Mouse (Mus musculus) cerebellum, adult 2 months (tissue): ENCODE results near the gene Yrdc. TPM values are rescaled to one million over a fixed set of nuclear protein-coding genes. Genes with fewer than 3 reads are reported as not detected.

ENCODE experiments used
- DNase-seq, 2 experiments: peaks; one replicate each; pipeline ENCODE4 v3.0.0; 2021
- H3K27ac ChIP-seq: fragments of 200-500 bp; 2 replicates; pipeline ENCODE4 v1.5.1; 2012; ENCODE audit warnings: low read length, control low read depth, inconsistent platforms; ENCODE audit not compliant: insufficient read depth
- H3K27me3 ChIP-seq: fragments of 200-500 bp; 2 replicates; pipeline ENCODE4 v1.6.1; 2012; ENCODE audit warnings: inconsistent platforms, mild to moderate bottlenecking, low read length, moderate library complexity; ENCODE audit not compliant: control insufficient read depth, insufficient read depth
- H3K4me1 ChIP-seq: fragments of 200-500 bp; 2 replicates; pipeline ENCODE4 v1.6.1; 2011; ENCODE audit warnings: low read length; ENCODE audit not compliant: control insufficient read depth, insufficient read depth
- H3K4me3 ChIP-seq: fragments of 200-500 bp; replicated peaks from 2 replicates; pipeline ENCODE3; 2011; ENCODE audit warnings: mild to moderate bottlenecking, low read depth, low read length, control low read depth; ENCODE audit not compliant: insufficient read depth
- CTCF ChIP-seq: fragments of 200-500 bp; IDR thresholded peaks from 2 replicates; pipeline ENCODE4 v1.5.1; 2011; ENCODE audit warnings: low read depth, mild to moderate bottlenecking, control low read depth, low read length, moderate library complexity, borderline replicate concordance; ENCODE audit not compliant: insufficient read depth
- POLR2A ChIP-seq: fragments of 200-500 bp; IDR thresholded peaks from 2 replicates; pipeline ENCODE4 v1.6.1; 2011; ENCODE audit warnings: low read length, control low read depth, borderline replicate concordance; ENCODE audit not compliant: insufficient read depth
- WGBS: fragments of 180-500 bp; shearing (Covaris S2); methylation state at CpG from one replicate; pipeline ENCODE4 v1.1.7; 2018; 5-methylcytosine and 5-hydroxymethylcytosine counted together
- polyA plus RNA-seq: library from polyadenylated mRNA; depleted of rRNA; stranded (reverse); fragments of >200 nt; gene quantifications from 2 replicates; pipeline ENCODE4 v1.2.3, GENCODE M21; 2012; rRNA removed

The Yrdc gene
- polyA plus RNA-seq, result 42.1 and 52.5 TPM in 2 replicates

GRCm38 (mm10) chr4:124850261-124850913 is at the start of gene Yrdc:
Gene Yrdc (plus strand): TSS chr4:124850679.
- TF ChIP-seq POLR2A (peak; percentile 46; the same call in 1 of the 2 replicates), CTCF (no peak)
- Histone ChIP-seq H3K27ac (peak within 1 kb of the TSS; percentile 84), H3K27me3 (no peaks in the 10 kb centered on the region), H3K4me1 (peaks cover 5% of the 10 kb centered on the region), H3K4me3 (peak within 1 kb of the TSS; percentile 63)
- DNase-seq, result peak; percentile 94 to 96
- WGBS, result 1% methylated on average over 79 of the region's 90 CpGs

- Histone ChIP-seq H3K4me3 (peak within 1 kb of the TSS; percentile 70), H3K4me1 (peaks cover 5% of the 10 kb centered on the region; the same call in 1 of the 2 replicates), H3K27me3 (no peaks in the 10 kb centered on the region), H3K27ac (peak within 1 kb of the TSS; percentile 52)
- TF ChIP-seq CTCF, result peak; percentile 73
- TF ChIP-seq POLR2A, result no peak
- 3% methylated on average over 21 of the region's 21 CpGs for WGBS
- DNase-seq, result peak; percentile 87 to 91
These were observed 48.7 kb upstream of the Yrdc start, which contains the start of gene Mtf1 for GRCm38 (mm10) chr4:124801552-124802308. Gene Mtf1 (plus strand): TSS chr4:124802104.

GRCm38 (mm10) chr4:124802309-124803260 is 47.9 kb upstream of the Yrdc start:
- Histone ChIP-seq H3K4me3 (peak overlapping the region; percentile 70), H3K4me1 (peaks cover 7% of the 10 kb centered on the region), H3K27ac (peak overlapping the region; percentile 52), H3K27me3 (no peaks in the 10 kb centered on the region)
- WGBS, result 1% methylated on average over 53 of the region's 53 CpGs
- peak; percentile 95 to 96 for DNase-seq
- TF ChIP-seq CTCF (no peak), POLR2A (peak; percentile 89; the same call in 1 of the 2 replicates)

- H3K27ac ChIP-seq, result no peak overlapping the region
- H3K27me3 ChIP-seq, result no peaks in the 10 kb centered on the region
- WGBS, result 64% methylated on average over 6 of the region's 6 CpGs
- no peak overlapping the region for H3K4me3 ChIP-seq
- DNase-seq, result no peak
- H3K4me1 ChIP-seq, result peaks cover 9% of the 10 kb centered on the region
- TF ChIP-seq POLR2A (no peak), CTCF (no peak)
These were observed 47.1 kb upstream of the Yrdc start for GRCm38 (mm10) chr4:124803406-124803805.

GRCm38 (mm10) chr4:124808511-124808910 is 42.0 kb upstream of the Yrdc start:
- TF ChIP-seq CTCF (no peak), POLR2A (no peak)
- Histone ChIP-seq H3K27me3 (no peaks in the 10 kb centered on the region), H3K27ac (no peak overlapping the region), H3K4me3 (no peak overlapping the region), H3K4me1 (peaks cover 17% of the 10 kb centered on the region)
- no peak for DNase-seq
- WGBS, result 84% methylated on average over 5 of the region's 5 CpGs

- WGBS, result 83% methylated on average over 9 of the region's 9 CpGs
- Histone ChIP-seq H3K27ac (no peak overlapping the region), H3K27me3 (no peaks in the 10 kb centered on the region), H3K4me1 (peaks cover 15% of the 10 kb centered on the region), H3K4me3 (no peak overlapping the region)
- TF ChIP-seq POLR2A, result no peak
- TF ChIP-seq CTCF, result no peak
- DNase-seq, result no peak
These were observed 41.2 kb upstream of the Yrdc start for GRCm38 (mm10) chr4:124809136-124809883.

- WGBS, result 90% methylated on average over 7 of the region's 7 CpGs
These were observed 40.4 kb upstream of the Yrdc start for GRCm38 (mm10) chr4:124810056-124810455.

More at GRCm38 (mm10) chr4:124810056-124810455, 40.4 kb upstream of the Yrdc start:
- Histone ChIP-seq H3K27ac (no peak overlapping the region), H3K27me3 (no peaks in the 10 kb centered on the region), H3K4me3 (no peak overlapping the region), H3K4me1 (peaks cover 15% of the 10 kb centered on the region)
- DNase-seq, result no peak
- TF ChIP-seq CTCF, result no peak
- no peak for TF ChIP-seq POLR2A
